Mouse (Mus musculus) cerebellum, postnatal 36 days (tissue): ENCODE measurements around the gene Cavin3.
"Not testable (repeated sequence)": the region's sequence is repeated elsewhere in the genome, so short reads cannot be mapped to it uniquely, and the experiment has no call there.

Experiments used
- DNase-seq, 2 experiments: peaks; one replicate each; pipeline ENCODE4 v3.0.0; 2021 to 2022; ENCODE audit warnings: mixed read lengths in 2 of 2

Cavin3 gene

DNA sequence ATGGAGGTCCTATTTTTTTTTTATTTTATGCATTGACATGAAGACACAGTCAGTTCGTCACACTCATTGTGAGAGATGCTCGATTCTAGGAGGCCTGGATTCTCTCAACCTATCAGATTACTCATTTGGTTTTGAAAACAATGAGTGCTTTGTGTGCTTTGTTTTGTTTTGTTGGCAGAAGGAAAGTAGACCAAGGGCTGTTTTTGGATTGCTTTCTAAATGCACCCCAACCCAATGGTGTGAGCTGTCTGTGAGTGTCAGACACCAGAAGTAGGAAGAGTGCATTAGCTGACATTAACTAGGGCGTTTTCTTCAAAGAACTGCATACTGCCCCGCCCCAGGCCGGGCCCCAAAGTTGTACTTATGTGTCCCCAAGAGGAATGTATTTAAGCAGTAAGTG is 2.0 kb downstream of the Cavin3 start:
- no peak for DNase-seq

DNA sequence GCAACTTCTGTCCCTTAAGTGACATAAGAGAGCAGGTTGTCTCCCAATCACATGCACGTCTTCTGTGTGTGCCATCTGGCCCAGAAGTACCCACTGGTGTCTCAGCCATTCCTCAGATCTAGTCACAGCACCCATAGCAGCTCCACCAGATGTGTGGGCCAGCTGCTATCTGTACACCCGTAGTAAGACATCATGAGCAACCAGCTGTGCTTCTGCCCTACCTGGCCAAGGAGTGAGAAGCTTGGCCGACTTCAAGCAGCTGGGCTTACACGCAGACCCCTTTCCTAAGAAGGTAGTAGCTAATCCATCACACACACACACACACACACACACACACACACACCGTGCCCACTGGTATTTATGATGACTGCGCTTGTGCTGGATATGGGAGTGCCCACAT is 2.9 kb downstream of the Cavin3 start:
- DNase-seq = no peak

DNA sequence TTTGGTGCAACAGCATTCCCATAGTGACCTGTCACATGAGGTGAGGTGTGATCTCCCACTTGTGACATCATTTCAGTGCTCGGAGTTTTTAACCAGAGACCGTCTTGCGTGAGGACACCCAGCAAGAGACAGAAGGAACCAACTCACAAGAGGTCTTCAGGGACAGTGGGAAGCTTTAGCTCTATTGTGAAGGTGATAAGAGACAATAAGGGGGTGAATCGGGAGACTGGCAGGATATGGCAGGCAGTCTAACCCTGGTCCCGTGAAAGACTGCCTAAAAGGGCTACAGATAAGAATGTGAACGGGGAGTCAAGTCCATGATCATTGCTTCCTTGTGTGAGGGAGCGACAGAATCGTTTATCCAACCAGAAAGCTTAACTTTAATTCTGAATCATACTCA is 3.8 kb downstream of the Cavin3 start:
- no peak for DNase-seq

DNA sequence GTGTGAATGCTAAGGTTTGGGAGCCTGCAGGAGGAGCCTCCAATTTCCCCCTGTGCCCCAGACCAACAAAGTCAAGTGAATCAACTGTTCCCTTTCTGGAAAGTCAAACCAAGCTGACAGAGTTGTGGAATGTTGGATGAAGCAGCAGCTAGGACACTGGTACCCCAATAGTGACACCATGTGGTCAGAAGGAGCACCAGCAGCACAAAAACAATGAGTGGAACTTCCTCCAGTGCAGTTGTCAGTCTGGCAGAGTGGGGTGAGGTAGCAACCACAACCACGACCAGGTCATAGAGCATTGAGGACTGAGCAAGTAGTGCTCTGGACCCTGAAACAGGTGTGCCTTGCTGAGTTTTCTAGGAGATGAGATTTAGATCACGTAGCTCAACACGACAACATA is 4.3 kb downstream of the Cavin3 start:
- peak; percentile 25 to 41 for DNase-seq

DNA sequence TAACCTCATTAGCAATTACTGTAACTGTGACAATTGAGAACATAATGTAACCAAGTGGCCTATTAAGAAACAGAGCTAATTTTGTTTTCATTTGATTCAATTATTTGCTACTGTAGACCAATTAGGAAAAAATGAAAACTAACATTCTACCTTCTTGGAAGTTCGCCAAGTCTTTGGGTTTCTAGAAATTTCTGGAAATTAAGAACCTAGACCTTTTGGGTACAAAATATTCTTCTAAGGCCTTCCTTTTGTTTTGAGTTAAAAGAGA is 4.7 kb downstream of the Cavin3 start:
- no peak for DNase-seq

DNA sequence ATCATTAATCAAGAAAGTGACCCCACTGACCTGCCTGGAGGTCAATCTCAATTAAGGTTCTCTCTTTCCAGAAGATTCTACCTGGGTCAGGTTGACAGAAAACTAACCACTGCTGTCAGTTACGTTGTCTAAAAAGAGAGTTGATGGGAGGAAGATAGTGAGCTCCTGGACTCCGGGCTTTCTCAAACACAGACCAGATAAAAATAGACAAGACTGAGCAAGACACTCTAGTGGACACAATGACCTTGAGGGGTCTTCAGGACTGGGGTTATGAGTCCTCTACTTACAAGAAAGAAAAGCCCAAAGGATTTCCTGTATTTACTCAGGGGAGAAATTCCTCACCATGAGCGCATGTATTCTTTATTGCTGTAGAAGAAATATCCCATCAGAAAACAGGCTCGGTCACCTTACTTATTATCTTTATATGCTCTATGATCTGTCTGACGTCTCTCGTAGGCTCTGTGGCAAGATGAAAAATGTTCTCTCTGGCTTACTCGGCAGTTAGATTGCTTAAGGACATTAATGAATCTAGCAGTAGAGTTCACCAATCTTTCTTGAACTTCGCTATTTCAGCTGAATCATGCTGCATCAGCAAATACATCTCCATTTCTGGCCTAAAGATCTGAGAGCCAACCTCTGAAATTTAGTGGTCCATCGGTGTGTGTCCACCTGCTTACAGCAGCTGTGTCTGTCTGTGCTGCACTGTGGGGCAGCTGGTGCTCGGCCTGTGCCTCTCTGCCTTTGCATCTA is 5.2 kb downstream of the Cavin3 start:
- no peak for DNase-seq

DNA sequence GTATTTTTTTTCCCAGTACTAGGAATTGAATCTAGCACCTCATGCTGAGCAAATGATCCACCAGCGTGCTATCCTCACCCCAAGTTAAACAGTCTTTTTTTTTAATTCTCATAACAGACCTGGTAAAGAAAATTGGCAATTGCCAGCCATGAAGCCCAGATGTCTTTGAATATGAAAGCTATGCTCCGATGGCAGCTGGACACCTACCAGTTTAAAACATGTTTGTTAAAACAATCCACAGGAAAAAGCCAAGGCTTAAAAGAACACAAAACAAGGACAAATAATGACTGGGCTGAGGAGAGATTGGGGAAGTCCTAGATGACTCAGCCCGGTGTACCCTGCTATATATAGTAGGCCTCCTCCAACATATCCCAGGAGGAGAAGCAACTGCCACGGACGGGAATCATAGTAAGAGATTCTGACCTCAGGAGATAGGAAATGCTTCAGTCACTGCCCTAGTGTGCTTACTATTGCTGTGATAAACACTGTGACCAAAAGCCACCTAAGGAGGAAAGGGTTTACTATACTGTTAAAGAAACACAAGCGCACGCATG is 6.6 kb downstream of the Cavin3 start:
- no peak for DNase-seq

DNA sequence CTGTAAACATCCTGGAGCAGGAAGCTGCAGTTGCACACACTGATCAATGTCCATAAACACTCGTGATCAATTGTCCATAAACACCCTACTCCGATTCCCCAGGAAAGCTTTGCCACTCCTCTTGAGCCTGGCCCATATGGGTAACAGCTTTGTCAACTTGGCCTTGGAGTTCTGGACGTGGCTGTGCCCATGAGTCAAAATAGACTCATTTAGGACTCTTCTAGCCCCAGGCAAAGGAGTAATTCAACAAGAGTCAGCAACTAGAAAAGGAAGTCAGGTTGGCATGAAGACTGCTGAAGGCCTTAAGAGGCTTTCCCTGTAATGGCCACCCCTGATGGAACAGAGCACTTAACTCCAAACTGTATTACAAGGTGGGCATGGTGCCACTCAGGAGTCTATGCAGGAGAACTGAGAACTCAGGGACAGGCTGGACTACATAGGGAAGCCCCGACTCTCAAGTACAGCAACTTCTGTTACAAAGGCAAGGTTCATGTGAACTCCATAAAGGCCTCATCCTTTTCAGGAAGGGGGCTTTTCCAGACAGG is 7.3 kb downstream of the Cavin3 start:
- DNase-seq = no peak

DNA sequence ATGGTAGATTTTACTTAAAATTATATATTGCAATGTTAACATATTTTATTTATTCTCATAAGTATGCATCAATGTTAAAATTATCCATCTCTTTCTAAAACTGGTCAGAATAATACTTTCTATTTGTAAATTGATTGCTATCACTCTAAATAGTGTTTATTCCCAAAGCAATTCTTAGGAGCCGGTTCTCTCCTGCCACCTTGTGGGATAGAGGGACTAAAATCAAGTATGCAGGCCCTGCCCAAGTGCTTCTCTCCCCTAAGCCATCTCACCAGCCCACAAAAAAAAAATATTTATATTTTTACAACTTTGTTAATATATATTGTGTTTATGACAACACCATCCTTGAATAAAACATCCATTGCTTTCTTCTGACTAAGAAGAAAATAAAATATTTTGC is 9.5 kb downstream of the Cavin3 start:
- DNase-seq = no peak

DNA sequence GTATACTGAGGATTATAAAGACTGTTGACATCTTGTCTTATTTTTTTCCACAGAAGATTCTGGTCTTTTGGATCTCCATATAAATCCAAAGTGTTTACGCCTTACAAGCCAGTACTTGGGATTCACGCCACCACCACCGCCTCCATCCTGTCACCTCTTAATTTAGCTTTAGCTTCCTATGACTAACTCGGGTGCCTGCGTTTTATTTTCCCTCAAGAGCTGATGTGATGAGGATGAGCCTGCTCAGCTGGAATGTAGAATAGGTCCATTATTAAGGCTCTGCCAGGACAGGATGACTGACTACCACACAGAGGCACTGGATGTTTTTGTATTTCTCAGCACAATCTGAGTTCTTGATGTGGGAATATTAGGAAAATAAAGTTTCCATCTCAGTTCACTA is 16.6 kb downstream of the Cavin3 start:
- not testable (repeated sequence) for DNase-seq

DNA sequence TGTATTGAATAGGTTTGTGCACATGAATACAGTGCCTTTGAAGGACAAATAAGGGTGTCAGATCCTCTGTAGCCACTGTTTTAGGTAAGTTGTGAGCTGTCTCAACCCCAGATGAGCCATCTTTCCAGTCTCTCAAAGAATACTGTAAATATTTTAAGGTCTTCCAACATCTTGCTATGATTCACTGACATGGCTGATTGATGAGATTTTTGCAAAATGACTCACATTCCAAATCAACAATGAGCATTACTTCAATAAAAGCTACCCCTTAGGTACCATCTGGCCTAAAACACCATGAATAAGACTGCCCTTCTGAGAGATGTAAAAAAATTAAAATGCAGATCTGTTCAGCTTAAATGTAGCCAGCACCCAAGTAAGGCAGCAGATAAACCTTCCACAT is 23.6 kb downstream of the Cavin3 start:
- no peak for DNase-seq

DNA sequence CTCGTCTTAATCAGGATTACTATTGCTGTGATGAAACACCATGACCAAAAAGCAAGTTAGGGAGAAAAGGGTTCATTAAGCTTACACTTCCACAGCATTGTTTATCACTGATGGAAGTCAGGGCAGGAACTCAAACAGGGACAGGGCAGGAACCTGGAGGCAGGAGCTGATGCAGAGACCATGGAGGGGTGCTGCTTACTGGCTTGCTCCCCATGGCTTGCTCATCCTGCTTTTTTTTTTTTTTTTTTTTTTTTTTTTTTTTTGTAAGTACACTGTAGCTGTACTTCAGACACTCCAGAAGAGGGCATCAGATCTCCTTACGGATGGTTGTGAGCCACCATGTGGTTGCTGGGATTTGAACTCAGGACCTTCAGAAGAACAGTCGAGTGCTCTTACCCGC is 28.8 kb downstream of the Cavin3 start:
- not testable (repeated sequence) for DNase-seq

DNA sequence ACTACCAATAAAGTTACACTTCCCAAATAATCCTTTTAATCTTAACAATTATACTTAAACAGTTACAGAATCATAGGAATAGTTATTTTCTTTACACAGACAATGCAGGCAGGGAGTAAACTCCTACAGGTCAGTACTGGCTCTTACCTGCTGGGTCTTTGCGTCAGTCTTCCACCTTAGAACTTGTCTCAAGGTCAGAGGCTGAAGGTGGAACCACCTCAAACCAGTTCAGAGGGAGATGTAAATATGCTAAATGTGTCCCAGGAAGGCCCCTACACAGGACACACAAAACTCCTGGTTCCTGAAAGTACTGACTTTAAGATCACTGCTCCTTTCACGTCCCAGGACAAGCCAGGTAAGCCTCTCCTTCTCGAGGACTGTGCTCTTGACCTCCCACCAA is 37.0 kb downstream of the Cavin3 start:
- DNase-seq = no peak

DNA sequence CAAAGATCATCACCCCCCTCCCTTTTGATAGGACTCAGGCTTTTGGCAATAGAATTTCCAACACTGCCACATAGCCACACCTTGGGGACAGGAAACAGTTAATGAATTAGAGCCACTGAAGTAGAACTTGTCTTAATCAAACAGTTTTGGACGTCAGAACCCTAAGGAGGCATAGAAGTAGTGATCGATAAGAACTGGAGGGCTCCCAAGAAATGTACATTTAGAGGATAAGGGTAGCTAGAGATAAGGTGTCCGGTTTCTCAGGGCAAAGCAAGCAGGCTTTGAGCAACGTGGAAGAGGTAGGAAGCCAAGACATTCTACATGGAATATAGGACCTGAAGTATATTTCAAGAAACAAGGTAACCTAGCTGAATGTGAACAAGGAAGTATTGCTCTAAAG is 40.7 kb downstream of the Cavin3 start:
- no peak for DNase-seq

DNA sequence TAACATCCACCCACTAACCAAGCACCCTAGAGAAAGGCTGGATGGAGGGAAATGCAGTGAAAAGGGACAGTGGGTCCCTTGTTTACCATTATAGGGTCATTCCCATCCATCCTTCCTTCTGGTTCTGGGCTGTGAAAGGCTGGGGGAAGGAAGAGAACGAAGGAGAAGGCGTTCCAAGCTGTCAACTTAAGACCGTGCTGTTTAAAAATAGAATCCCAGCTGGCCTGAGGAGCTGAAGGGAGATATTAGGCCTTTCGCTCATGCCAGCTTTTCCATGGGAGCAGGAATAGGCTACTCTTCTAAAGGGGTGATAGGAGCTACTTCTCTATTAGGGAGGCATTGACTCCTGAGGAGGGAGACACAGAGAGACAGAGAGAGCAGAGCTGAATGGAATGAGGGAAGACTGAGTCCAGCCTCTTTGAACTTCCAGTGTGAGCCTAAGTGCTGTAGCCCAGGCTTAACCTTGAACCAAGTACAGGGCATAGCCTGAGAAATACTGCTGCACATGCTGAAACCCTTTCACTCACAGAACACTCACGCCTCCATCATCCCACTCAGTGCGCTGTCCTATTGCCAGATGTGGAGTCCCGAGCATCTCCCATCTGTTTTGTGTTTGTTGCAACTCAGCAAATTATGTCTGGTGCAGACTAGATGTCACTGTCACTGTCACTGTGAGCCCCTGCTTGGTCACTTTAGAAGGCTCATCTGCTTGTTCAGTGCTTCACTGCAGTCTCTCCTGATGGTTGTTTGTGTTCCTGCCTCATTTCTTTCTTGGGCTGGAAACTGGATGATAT is 43.9 kb downstream of the Cavin3 start:
- no peak for DNase-seq

DNA sequence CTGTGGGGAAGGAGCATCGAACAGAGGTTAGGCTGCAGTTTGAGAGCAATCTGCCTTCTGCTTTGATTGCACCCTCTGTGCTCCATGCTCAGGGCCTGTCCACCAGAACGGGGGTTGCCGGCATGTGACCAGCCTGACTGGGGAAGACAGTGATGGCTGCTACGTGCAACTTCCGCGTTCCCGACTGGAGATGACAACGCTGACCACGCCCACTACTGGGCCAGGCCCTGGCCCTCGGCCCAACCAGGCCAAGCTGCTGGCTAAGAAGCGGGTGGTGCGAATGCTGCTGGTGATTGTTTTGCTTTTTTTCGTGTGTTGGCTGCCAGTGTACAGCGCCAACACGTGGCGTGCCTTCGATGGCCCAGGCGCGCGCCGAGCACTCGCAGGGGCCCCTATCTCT is 47.3 kb downstream of the Cavin3 start:
- no peak for DNase-seq

DNA sequence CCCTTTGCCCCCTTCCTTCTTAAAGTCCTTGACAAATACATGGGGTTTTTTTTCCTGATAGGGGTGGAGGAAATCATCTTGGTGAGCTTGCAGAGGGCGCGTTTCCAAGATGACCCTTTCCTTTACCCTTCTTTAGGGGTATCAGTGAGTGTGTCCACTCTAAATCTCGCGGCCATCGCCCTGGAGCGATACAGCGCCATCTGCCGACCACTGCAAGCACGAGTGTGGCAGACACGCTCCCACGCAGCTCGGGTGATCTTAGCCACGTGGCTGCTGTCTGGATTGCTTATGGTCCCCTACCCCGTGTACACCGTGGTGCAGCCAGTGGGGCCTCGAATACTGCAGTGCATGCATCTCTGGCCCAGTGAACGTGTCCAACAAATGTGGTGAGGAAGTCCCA is 48.2 kb downstream of the Cavin3 start:
- DNase-seq = no peak

DNA sequence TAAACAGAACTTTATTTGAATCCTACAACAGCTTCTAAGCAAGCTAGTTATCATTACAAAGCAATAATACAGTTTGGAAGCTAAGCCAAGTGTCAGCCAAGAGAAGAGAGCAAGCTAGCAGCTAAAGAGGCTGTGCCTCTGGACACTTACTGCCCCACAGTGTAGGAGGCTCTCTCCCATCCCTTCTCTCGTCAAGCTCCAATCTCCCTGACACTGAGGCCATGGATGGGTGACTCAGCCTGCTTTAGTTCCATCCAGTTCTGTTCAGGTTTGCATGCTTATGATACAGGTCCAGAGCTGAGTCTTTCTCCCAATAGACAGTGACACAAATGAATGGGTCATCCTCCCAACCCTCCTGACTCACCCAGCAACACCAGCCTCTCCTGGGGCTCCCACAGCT is 50.0 kb downstream of the Cavin3 start:
- DNase-seq = no peak
